Mouse (Mus musculus): Measurements from ENCODE around the gene Nmrk2. TPM values are rescaled to one million over a fixed set of nuclear protein-coding genes. Genes with fewer than 3 reads are reported as not detected.

Nmrk2 gene
- polyA plus RNA-seq (2021; fragmentation: Nextera tagmentation) = not detected in 2 replicates
- long read RNA-seq, experiment 1 = 0 reads
- long read RNA-seq, experiment 2 = 0 reads

GRCm38 (mm10) chr10:81201807-81202758 is at the start of gene Nmrk2:
TSS of gene Nmrk2 (minus strand) at chr10:81202051.

GRCm38 (mm10) chr10:81232580-81233225 is 30.9 kb upstream of the Nmrk2 start, which contains the start of gene Zfr2:
TSS of gene Zfr2 (plus strand) at chr10:81233155.

DNA sequence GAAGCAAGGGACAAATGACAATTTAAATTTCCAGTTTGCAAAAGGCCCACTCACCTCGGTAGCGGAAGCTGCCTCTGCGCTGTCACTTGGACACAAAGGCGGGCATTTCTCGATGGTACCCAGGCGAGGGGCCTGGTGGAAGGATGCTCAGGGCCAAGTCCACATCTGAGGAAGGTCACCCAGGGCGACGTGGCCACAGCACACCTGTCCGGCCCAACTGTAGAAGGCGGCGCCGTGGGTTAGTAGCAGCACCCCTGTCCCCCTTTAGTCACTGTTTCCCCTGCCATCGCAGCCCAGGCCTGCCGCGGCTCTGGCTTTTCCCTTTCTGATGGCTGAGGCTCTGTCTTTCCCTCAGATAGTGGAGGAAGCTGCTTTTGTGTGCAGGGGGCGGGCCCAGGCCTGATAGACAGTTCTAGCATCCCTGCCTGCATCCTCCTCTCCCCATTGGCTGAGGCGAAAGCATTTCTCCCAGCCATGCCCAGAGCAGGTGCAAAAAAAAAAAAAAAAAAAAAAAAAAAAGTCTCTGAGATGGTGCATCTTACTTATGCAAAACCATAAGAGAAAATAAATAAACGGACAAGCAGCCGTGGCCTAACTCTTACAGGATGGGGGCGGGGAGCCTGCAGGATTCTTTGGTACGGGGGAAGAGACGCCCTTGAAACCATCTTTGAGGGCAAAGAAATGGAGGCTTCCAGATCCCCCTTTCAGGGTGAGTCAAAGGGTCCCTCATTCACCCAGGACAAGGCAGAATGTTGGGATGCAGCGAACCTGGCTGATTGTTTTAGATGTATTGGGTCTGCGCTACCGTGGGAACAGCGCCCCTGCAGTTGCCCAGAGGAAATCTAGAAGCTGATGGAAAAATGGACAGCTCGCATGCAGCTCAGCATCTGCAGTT is 28.8 kb upstream of the Nmrk2 start, which contains the start of gene Atcay:
Atcay (minus strand) TSS at position 396 of the 895 bp plus-strand sequence.

GRCm38 (mm10) chr10:81183805-81184204 is 18.0 kb downstream of the Nmrk2 start, which contains the start of gene 4930442H23Rik:
TSS of gene 4930442H23Rik (minus strand) at chr10:81183849.

GRCm38 (mm10) chr10:81182336-81183333 is 19.2 kb downstream of the Nmrk2 start, which contains the start of gene Dapk3:
TSS of gene Dapk3 (plus strand) at chr10:81183005.

DNA sequence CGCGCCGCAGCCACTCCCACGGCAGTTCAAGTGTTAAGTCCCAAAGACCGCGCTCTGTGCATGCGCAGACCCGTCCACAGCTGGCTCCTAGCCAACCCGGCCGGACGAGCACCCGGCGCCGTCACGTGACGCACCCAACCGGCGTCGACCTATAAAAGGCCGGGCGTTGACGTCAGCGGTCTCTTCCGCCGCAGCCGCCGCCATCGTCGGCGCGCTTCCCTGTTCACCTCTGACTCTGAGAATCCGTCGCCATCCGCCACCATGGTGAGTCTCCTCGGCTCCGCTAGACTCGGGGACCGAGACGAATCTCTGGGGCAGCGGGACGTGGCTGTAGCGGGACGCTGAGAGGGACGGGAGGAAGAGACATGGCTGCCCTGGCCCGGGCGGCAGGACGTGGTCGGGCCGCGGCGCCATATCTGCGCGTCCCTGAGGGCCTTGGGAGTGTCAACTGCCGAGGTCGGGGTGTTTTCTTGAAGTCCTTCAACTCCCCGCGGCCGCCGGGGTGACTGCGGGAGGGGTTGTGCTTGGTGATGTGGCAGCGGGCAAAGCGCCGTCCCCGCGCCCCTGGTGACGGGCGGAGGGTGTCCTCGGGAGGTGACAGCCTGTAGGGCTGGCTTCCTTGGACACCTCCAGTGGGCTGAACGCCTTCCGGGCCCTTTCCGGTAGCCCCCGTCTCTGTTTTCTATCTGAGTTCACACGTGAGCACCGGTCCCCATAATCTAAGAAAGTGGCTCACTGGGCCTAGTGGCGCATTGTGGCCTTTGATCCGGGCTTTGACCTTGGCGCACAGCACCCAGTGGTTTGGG is 25.2 kb downstream of the Nmrk2 start, which contains the start of gene Eef2:
Eef2 (plus strand) TSS at position 166 of the 806 bp plus-strand sequence.

DNA sequence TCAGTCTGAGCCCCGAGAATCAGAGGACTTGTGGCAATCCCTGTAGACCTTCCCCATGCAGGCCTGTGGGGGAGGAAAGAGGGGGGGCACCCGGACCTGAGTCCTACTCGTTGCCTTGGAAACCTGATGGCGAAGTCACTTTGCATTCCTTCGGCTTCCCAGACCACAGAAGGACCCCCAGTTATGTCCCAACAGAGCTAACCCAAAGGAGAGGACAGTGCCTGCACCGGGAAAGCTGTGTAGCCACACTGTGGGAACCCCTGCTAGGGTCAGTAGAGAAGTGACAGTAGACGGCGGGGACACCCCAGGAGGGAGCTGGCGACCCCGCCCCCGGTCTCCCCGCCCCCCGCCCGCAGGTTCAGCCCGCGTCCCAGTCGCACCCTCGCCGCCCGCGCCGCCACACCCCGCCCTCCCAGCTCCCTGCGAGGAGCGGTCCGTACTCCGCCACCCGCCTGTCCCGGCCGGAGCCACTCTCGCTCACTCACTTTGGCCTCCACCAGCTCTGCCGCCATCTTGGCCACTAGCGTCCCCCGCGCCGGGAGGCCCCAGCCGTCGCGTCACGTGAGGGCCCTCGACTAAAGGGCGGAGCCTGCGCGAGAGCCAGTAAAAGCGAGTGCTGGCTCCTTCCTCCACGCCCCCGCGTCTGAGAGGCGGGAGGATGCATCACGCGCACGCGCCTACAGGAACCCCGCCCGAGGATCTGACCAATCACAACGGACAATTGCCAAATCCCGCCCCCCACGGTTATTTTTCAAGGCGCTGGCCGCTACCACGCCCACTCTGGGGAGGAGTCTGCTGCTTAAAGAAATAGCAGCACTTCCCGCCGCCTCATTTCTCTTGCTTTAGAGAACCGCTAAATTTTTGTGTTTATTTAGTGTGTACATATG is 34.4 kb downstream of the Nmrk2 start, which contains the start of gene Pias4:
Pias4 (minus strand) TSS at position 724 of the 887 bp plus-strand sequence.

Other genes with a start within 250 kb of the Nmrk2 start
- 55.3 and 58.1 TPM in 2 replicates for gene Gng7, start 187.1 kb downstream of the Nmrk2 start, polyA plus RNA-seq (2021; fragmentation: Nextera tagmentation)
- 47.4 and 57.4 TPM in 2 replicates for gene Diras1, start 176.4 kb downstream of the Nmrk2 start, polyA plus RNA-seq (2021; fragmentation: Nextera tagmentation)
- 33.3 and 38.9 TPM in 2 replicates for gene Slc39a3, start 164.6 kb downstream of the Nmrk2 start, polyA plus RNA-seq (2021; fragmentation: Nextera tagmentation)
- gene Sgta, start 141.9 kb downstream of the Nmrk2 start, polyA plus RNA-seq (2021; fragmentation: Nextera tagmentation) = 251 and 255 TPM in 2 replicates
- 19.6 and 20.0 TPM in 2 replicates for gene Thop1, start 132.0 kb downstream of the Nmrk2 start, polyA plus RNA-seq (2021; fragmentation: Nextera tagmentation)
- gene Creb3l3, start 103.2 kb downstream of the Nmrk2 start, polyA plus RNA-seq (2021; fragmentation: Nextera tagmentation) = 1.1 and 1.4 TPM in 2 replicates
- gene Map2k2, start 96.1 kb downstream of the Nmrk2 start, polyA plus RNA-seq (2021; fragmentation: Nextera tagmentation) = 109 and 133 TPM in 2 replicates
- gene Zbtb7a, start 66.8 kb downstream of the Nmrk2 start, polyA plus RNA-seq (2021; fragmentation: Nextera tagmentation) = 87.7 and 94.4 TPM in 2 replicates
- 15.8 and 17.3 TPM in 2 replicates for gene Pias4, start 34.1 kb downstream of the Nmrk2 start, polyA plus RNA-seq (2021; fragmentation: Nextera tagmentation)
- 609 and 694 TPM in 2 replicates for gene Eef2, start 25.4 kb downstream of the Nmrk2 start, polyA plus RNA-seq (2021; fragmentation: Nextera tagmentation)
- gene Dapk3, start 19.0 kb downstream of the Nmrk2 start, polyA plus RNA-seq (2021; fragmentation: Nextera tagmentation) = 3.5 and 5.3 TPM in 2 replicates
- not detected in 2 replicates for gene 4930442H23Rik, start 18.2 kb downstream of the Nmrk2 start, polyA plus RNA-seq (2021; fragmentation: Nextera tagmentation)
- gene Atcay, start 28.8 kb upstream of the Nmrk2 start, polyA plus RNA-seq (2021; fragmentation: Nextera tagmentation) = 47.2 and 52.7 TPM in 2 replicates
- 33.7 and 36.7 TPM in 2 replicates for gene Zfr2, start 31.1 kb upstream of the Nmrk2 start, polyA plus RNA-seq (2021; fragmentation: Nextera tagmentation)
- gene Matk, start 50.9 kb upstream of the Nmrk2 start, polyA plus RNA-seq (2021; fragmentation: Nextera tagmentation) = 145 and 170 TPM in 2 replicates
- gene Mrpl54, start 64.9 kb upstream of the Nmrk2 start, polyA plus RNA-seq (2021; fragmentation: Nextera tagmentation) = 119 and 122 TPM in 2 replicates
- 20.9 and 24.9 TPM in 2 replicates for gene Apba3, start 64.9 kb upstream of the Nmrk2 start, polyA plus RNA-seq (2021; fragmentation: Nextera tagmentation)
- gene Tjp3, start 89.5 kb upstream of the Nmrk2 start, polyA plus RNA-seq (2021; fragmentation: Nextera tagmentation) = 1.1 and 4.3 TPM in 2 replicates
- 48.2 and 55.7 TPM in 2 replicates for gene Pip5k1c, start 90.9 kb upstream of the Nmrk2 start, polyA plus RNA-seq (2021; fragmentation: Nextera tagmentation)
- gene Cactin, start 119.1 kb upstream of the Nmrk2 start, polyA plus RNA-seq (2021; fragmentation: Nextera tagmentation) = 13.5 and 13.9 TPM in 2 replicates
- gene Tbxa2r, start 126.7 kb upstream of the Nmrk2 start, polyA plus RNA-seq (2021; fragmentation: Nextera tagmentation) = 1.4 and 1.7 TPM in 2 replicates
- 0.60 and 0.80 TPM in 2 replicates for gene Gipc3, start 141.2 kb upstream of the Nmrk2 start, polyA plus RNA-seq (2021; fragmentation: Nextera tagmentation)
- gene Hmg20b, start 148.4 kb upstream of the Nmrk2 start, polyA plus RNA-seq (2021; fragmentation: Nextera tagmentation) = 28.5 TPM in 2 replicates
- 9.2 and 10.7 TPM in 2 replicates for gene Mfsd12, start 155.4 kb upstream of the Nmrk2 start, polyA plus RNA-seq (2021; fragmentation: Nextera tagmentation)
- gene 4930404N11Rik, start 163.8 kb upstream of the Nmrk2 start, polyA plus RNA-seq (2021; fragmentation: Nextera tagmentation) = not detected in 2 replicates
- 62.7 and 65.6 TPM in 2 replicates for gene Fzr1, start 176.5 kb upstream of the Nmrk2 start, polyA plus RNA-seq (2021; fragmentation: Nextera tagmentation)
- gene Dohh, start 182.4 kb upstream of the Nmrk2 start, polyA plus RNA-seq (2021; fragmentation: Nextera tagmentation) = 178 and 192 TPM in 2 replicates
- 4.3 and 4.7 TPM in 2 replicates for gene Gm48551, start 182.4 kb upstream of the Nmrk2 start, polyA plus RNA-seq (2021; fragmentation: Nextera tagmentation)
- gene Gm48552, start 187.0 kb upstream of the Nmrk2 start, polyA plus RNA-seq (2021; fragmentation: Nextera tagmentation) = 1.3 TPM in 1 of 2 replicates, not detected in the other
- 2.8 and 3.4 TPM in 2 replicates for gene Smim24, start 191.0 kb upstream of the Nmrk2 start, polyA plus RNA-seq (2021; fragmentation: Nextera tagmentation)